Mouse (Mus musculus) liver, postnatal 0 days (tissue): Measurements from ENCODE around the gene Trim67. TPM values are rescaled to one million over a fixed set of nuclear protein-coding genes. Genes with fewer than 3 reads are reported as not detected.
A peak's percentile ranks its signal among the peaks of the same experiment; 100 is the strongest.

Experiments
- ATAC-seq: fragments of 200-750 bp; cut with Nextera tagmentation; 2 replicates; pipeline ENCODE4 v1.8.0; 2017; ENCODE audit warnings: mild to moderate bottlenecking, moderate library complexity
- DNase-seq: peaks from one replicate; pipeline ENCODE4 v3.0.0-alpha.2; 2016
- H3K27ac ChIP-seq: fragments of 300-500 bp; sonication (generic); 2 replicates; pipeline ENCODE4 v1.5.1; 2014; ENCODE audit warnings: antibody characterized with exemption, moderate library complexity, mild to moderate bottlenecking, low read depth
- H3K27me3 ChIP-seq: fragments of 300-500 bp; sonication (generic); 2 replicates; pipeline ENCODE4 v1.6.1; 2014; ENCODE audit warnings: low read length, control low read depth, mixed read lengths; ENCODE audit not compliant: insufficient read depth
- H3K36me3 ChIP-seq: fragments of 300-500 bp; sonication (generic); replicated peaks from 2 replicates; pipeline ENCODE4 v1.6.1; 2014; ENCODE audit warnings: mild to moderate bottlenecking, control low read depth, low read length, moderate library complexity, mixed read lengths; ENCODE audit not compliant: insufficient read depth
- H3K4me1 ChIP-seq: fragments of 300-500 bp; sonication (generic); 2 replicates; pipeline ENCODE4 v1.6.1; 2014; ENCODE audit warnings: antibody characterized with exemption, mild to moderate bottlenecking, control low read depth; ENCODE audit not compliant: insufficient read depth
- H3K4me2 ChIP-seq: fragments of 300-500 bp; sonication (generic); 2 replicates; pipeline ENCODE4 v1.6.1; 2014; ENCODE audit warnings: low read depth, mild to moderate bottlenecking, low read length, moderate library complexity, mixed read lengths
- H3K4me3 ChIP-seq: fragments of 300-500 bp; sonication (generic); 2 replicates; pipeline ENCODE4 v1.5.1; 2014; ENCODE audit warnings: low read depth, low read length
- H3K9ac ChIP-seq: fragments of 300-500 bp; sonication (generic); replicated peaks from 2 replicates; pipeline ENCODE4 v1.6.1; 2014; ENCODE audit warnings: mild to moderate bottlenecking, moderate library complexity
- H3K9me3 ChIP-seq: fragments of 300-500 bp; sonication (generic); 2 replicates; pipeline ENCODE4 v1.6.1; 2016; ENCODE audit warnings: mild to moderate bottlenecking, control low read depth, low read length, mixed read lengths
- CTCF ChIP-seq: sonication (generic); IDR thresholded peaks from 2 replicates; pipeline ENCODE4 v1.5.1; 2016; ENCODE audit warnings: antibody characterized with exemption, low read depth
- EP300 ChIP-seq: IDR thresholded peaks from 2 replicates; pipeline ENCODE4 v1.6.1; 2016; ENCODE audit warnings: antibody characterized with exemption, low read depth, mild to moderate bottlenecking
- WGBS: fragments of 180-500 bp; shearing (Covaris S2); extraction: QIAGEN DNeasy Blood & Tissue Kit; methylation state at CpG from one replicate; pipeline ENCODE4 v1.1.7; 2014; ENCODE audit not compliant: insufficient replicate concordance; 5-methylcytosine and 5-hydroxymethylcytosine counted together
- polyA plus RNA-seq: library from polyadenylated mRNA; unstranded; fragments of >200 nt; fragmentation: Nextera tagmentation; extraction: Ambion mirVana; gene quantifications from 2 replicates; pipeline ENCODE4 v1.2.1, GENCODE M21; 2015

Trim67 gene
- polyA plus RNA-seq, 1 experiment from 2014 or later, result 0.05 TPM

- DNase-seq, result peak; percentile 64
These were observed 34.5 kb downstream of the Trim67 start for GRCm38 (mm10) chr8:124827387-124827786.

GRCm38 (mm10) chr8:124828561-124829240, 35.8 kb downstream of the Trim67 start:
- no peak overlapping the region for H3K4me3 ChIP-seq
- no peak for ATAC-seq
- H3K4me1 ChIP-seq, result peaks cover 3% of the 10 kb centered on the region; the same call in 1 of the 2 replicates
- WGBS, result 78% methylated on average over 24 of the region's 24 CpGs
- no peak for DNase-seq
- H3K36me3 ChIP-seq, result no peaks in the 10 kb centered on the region
- TF ChIP-seq CTCF (no peak), EP300 (no peak)
- no peaks in the 10 kb centered on the region for H3K27me3 ChIP-seq
- no peak overlapping the region for H3K4me2 ChIP-seq
- no peak overlapping the region for H3K27ac ChIP-seq
- no peak overlapping the region for H3K9ac ChIP-seq
- no peaks in the 10 kb centered on the region for H3K9me3 ChIP-seq

More at GRCm38 (mm10) chr8:124827387-124827786, 34.5 kb downstream of the Trim67 start:
- H3K9me3 ChIP-seq, result no peaks in the 10 kb centered on the region
- no peak overlapping the region for H3K4me3 ChIP-seq
- 3% methylated on average over 5 of the region's 5 CpGs for WGBS
- H3K27me3 ChIP-seq, result no peaks in the 10 kb centered on the region
- no peaks in the 10 kb centered on the region for H3K36me3 ChIP-seq
- H3K4me1 ChIP-seq, result peaks cover 3% of the 10 kb centered on the region; the same call in 1 of the 2 replicates
- no peak overlapping the region for H3K27ac ChIP-seq
- peak; percentile 90 for TF ChIP-seq CTCF
- no peak for TF ChIP-seq EP300
- H3K9ac ChIP-seq, result no peak overlapping the region
- H3K4me2 ChIP-seq, result no peak overlapping the region
- ATAC-seq, result peak; percentile 35; the same call in 1 of the 2 replicates

GRCm38 (mm10) chr8:124830050-124830449, 37.2 kb downstream of the Trim67 start:
- H3K36me3 ChIP-seq, result no peaks in the 10 kb centered on the region
- H3K9ac ChIP-seq, result no peak overlapping the region
- 47% methylated on average over 13 of the region's 13 CpGs for WGBS
- H3K27me3 ChIP-seq, result no peaks in the 10 kb centered on the region
- H3K27ac ChIP-seq, result 0 out of 2 replicates have a peak overlapping the region, but pooled peaks have one; percentile 29
- DNase-seq (no peak), ATAC-seq (no peak)
- TF ChIP-seq CTCF, result no peak
- TF ChIP-seq EP300, result no peak
- peaks cover 3% of the 10 kb centered on the region; the same call in 1 of the 2 replicates for H3K4me1 ChIP-seq
- H3K9me3 ChIP-seq, result no peaks in the 10 kb centered on the region
- 0 out of 2 replicates have a peak overlapping the region, but pooled peaks have one; percentile 9 for H3K4me2 ChIP-seq
- no peak overlapping the region for H3K4me3 ChIP-seq

GRCm38 (mm10) chr8:124831531-124831930, 38.6 kb downstream of the Trim67 start:
- H3K9ac ChIP-seq, result no peak overlapping the region
- H3K4me2 ChIP-seq, result no peak overlapping the region
- H3K27ac ChIP-seq, result no peak overlapping the region
- TF ChIP-seq CTCF (no peak), EP300 (no peak)
- 78% methylated on average over 6 of the region's 6 CpGs for WGBS
- H3K27me3 ChIP-seq, result no peaks in the 10 kb centered on the region
- no peak overlapping the region for H3K4me3 ChIP-seq
- H3K9me3 ChIP-seq, result no peaks in the 10 kb centered on the region
- H3K36me3 ChIP-seq, result no peaks in the 10 kb centered on the region
- peaks cover 3% of the 10 kb centered on the region; the same call in 1 of the 2 replicates for H3K4me1 ChIP-seq
- no peak for ATAC-seq
- DNase-seq, result no peak

- Histone ChIP-seq H3K27me3 (no peaks in the 10 kb centered on the region), H3K36me3 (no peaks in the 10 kb centered on the region), H3K4me3 (no peak overlapping the region), H3K27ac (no peak overlapping the region), H3K9ac (no peak overlapping the region), H3K4me1 (peaks cover 3% of the 10 kb centered on the region; the same call in 1 of the 2 replicates), H3K4me2 (no peak overlapping the region), H3K9me3 (no peaks in the 10 kb centered on the region)
- whole genome bisulfite sequencing, result 79% methylated on average over 6 of the region's 6 CpGs
- no peak for ATAC-seq
- DNase-seq, result no peak
- no peak for TF ChIP-seq EP300
- no peak for TF ChIP-seq CTCF
These were observed 39.0 kb downstream of the Trim67 start for GRCm38 (mm10) chr8:124831941-124832340.

GRCm38 (mm10) chr8:124833430-124834205, 40.7 kb downstream of the Trim67 start:
- DNase-seq (no peak), ATAC-seq (no peak)
- WGBS, result 35% methylated on average over 15 of the region's 15 CpGs
- Histone ChIP-seq H3K36me3 (peaks cover 4% of the 10 kb centered on the region; the same call in 1 of the 2 replicates), H3K27me3 (no peaks in the 10 kb centered on the region), H3K9me3 (no peaks in the 10 kb centered on the region), H3K27ac (no peak overlapping the region), H3K9ac (no peak overlapping the region), H3K4me3 (no peak overlapping the region), H3K4me2 (0 out of 2 replicates have a peak overlapping the region, but pooled peaks have one; percentile 6), H3K4me1 (peaks cover 3% of the 10 kb centered on the region; the same call in 1 of the 2 replicates)
- TF ChIP-seq EP300 (no peak), CTCF (no peak)
